Mouse (Mus musculus) heart, adult 2 months (tissue): ENCODE measurements around the gene Hapln2.

Experiments used
- CTCF ChIP-seq: fragments of 200-600 bp; IDR thresholded peaks from 2 replicates; pipeline ENCODE4 v1.8.1; 2022; ENCODE audit warnings: antibody characterized with exemption, mild to moderate bottlenecking, moderate library complexity
- POLR2A ChIP-seq: fragments of 200-500 bp; IDR thresholded peaks from 2 replicates; pipeline ENCODE4 v1.6.1; 2011; ENCODE audit warnings: mild to moderate bottlenecking, low read depth, low read length, control low read depth; ENCODE audit not compliant: insufficient read depth

GRCm38 (mm10) chr3:88000816-88001595 is 26.4 kb downstream of the Hapln2 start:
- TF ChIP-seq POLR2A (no peak), CTCF (no peak)
